Mouse (Mus musculus) liver, postnatal 0 days (tissue): ENCODE results near the gene Arhgap15.

Experiments used
- CTCF ChIP-seq: sonication (generic); IDR thresholded peaks from 2 replicates; pipeline ENCODE4 v1.5.1; 2016; ENCODE audit warnings: antibody characterized with exemption, low read depth
- EP300 ChIP-seq: IDR thresholded peaks from 2 replicates; pipeline ENCODE4 v1.6.1; 2016; ENCODE audit warnings: antibody characterized with exemption, low read depth, mild to moderate bottlenecking

DNA sequence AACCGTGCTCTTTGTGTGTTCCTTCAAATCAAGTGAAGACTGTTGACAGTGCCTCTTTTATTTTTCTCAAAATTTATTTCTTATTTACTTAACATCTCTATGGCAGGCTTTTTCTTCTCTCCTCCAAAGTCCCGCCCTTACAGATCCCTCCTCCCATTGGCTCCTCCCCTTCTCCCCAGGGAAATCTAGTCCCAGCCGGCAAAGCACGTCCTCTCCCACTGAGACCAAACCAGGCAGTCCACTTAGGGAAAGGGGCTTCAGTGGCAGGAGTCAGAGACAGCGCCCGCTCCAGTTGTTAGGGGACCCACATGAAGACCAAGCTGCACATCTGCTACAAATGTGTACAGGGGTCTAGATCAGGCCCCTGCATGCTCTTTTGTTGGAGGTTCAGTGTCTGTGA, 569.8 kb downstream of the Arhgap15 start:
- TF ChIP-seq EP300: no peak
- TF ChIP-seq CTCF: no peak
